Mouse (Mus musculus) layer of hippocampus, adult 6 months (tissue): ENCODE measurements around the gene Tab3. TPM values are rescaled to one million over a fixed set of nuclear protein-coding genes. Genes with fewer than 3 reads are reported as not detected.

ENCODE experiments used
- long read RNA-seq, 2 experiments: library from polyadenylated mRNA; unstranded; transcript quantifications; one replicate each; pipeline ENCODE4 v2.0.0; 2019 to 2020
- microRNA-seq: library from miRNA; unstranded; fragments of <30 nt; microRNA quantifications from one replicate; pipeline ENCODE4 v1.2.0, GENCODE M21; 2020
- polyA plus RNA-seq: library from polyadenylated mRNA; unstranded; fragments of <200 nt; fragmentation: Nextera tagmentation; gene quantifications from 2 replicates; pipeline ENCODE4 v1.2.3, GENCODE M21; 2021

The Tab3 gene
- 1.1 and 1.4 TPM in 2 replicates for polyA plus RNA-seq
- long read RNA-seq, experiment 1, partial matches to known transcripts = 0 of 3 reads
- long read RNA-seq, experiment 1, other reads (novel, unspliced or antisense) = 3 of 3 reads
- long read RNA-seq, experiment 2, partial matches to known transcripts = 2 of 4 reads
- long read RNA-seq, experiment 2, other reads (novel, unspliced or antisense) = 2 of 4 reads

DNA sequence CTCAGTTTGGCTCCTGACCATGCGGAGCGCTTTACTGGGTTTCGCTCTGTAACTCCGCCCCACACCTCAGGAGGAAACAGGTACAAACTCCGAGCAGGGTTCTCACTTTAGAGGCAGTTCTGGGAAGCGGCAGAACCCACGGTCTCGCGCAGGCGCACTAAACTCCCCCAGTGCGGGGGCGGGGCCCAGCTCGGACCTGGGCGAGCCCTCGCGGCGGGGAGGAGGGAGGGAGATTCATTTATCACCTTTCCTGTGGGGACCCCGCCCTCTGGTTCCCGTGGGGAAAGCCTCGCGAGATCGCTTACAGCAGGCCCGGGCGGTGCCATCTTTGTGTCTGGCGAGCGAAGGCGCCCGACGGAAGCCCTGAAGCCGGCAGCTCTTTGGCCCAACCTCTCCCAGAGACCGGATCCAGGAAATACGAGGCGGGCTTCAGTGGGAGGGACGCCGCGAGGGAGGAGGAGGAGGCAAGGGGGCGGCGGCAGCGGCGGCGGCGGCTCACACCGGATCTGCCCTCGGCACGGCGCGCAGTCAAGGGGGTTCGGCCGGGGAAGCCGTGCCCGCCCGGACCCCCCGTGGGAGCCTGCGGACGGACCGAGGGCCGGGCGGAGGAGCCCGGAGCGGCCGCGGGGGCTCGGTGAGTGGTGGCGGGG, at the start of gene Tab3:
Tab3 (plus strand) TSS at position 491 of the 650 bp plus-strand sequence.

Small RNA genes within 50 kb of the gene (microRNA-seq; reads per million reads assigned to microRNA genes)
- not detected for gene Gm44378

Other genes with a start within 250 kb of the Tab3 start
- 11.7 and 13.2 TPM in 2 replicates for gene Gk, start 202.8 kb downstream of the Tab3 start, polyA plus RNA-seq